Mouse (Mus musculus) limb, embryonic 14.5 days (tissue): ENCODE measurements around the gene Dync2li1. TPM values are rescaled to one million over a fixed set of nuclear protein-coding genes. Genes with fewer than 3 reads are reported as not detected.

Experiments
- ATAC-seq: fragments of 200-750 bp; cut with Nextera tagmentation; 2 replicates; pipeline ENCODE4 v1.8.0; 2017; ENCODE audit warnings: low read depth, moderate number of reproducible peaks, moderate TSS enrichment; ENCODE audit not compliant: low FRiP score
- DNase-seq: peaks from one replicate; pipeline ENCODE4 v3.0.0-alpha.2; 2015; ENCODE audit warnings: low spot score
- H3K27ac ChIP-seq: fragments of 300-500 bp; sonication (generic); replicated peaks from 2 replicates; pipeline ENCODE4 v1.5.1; 2014; ENCODE audit warnings: low read depth, mild to moderate bottlenecking, low read length, moderate library complexity, mixed read lengths
- H3K27me3 ChIP-seq: fragments of 300-500 bp; sonication (generic); 2 replicates; pipeline ENCODE4 v1.6.1; 2014; ENCODE audit warnings: low read length, mixed read lengths; ENCODE audit not compliant: control insufficient read depth, insufficient read depth
- H3K36me3 ChIP-seq: fragments of 300-500 bp; sonication (generic); 2 replicates; pipeline ENCODE4 v1.6.1; 2014; ENCODE audit warnings: mild to moderate bottlenecking, low read length, moderate library complexity, mixed read lengths; ENCODE audit not compliant: control insufficient read depth, insufficient read depth
- H3K4me1 ChIP-seq: fragments of 300-500 bp; sonication (generic); 2 replicates; pipeline ENCODE4 v1.6.1; 2014; ENCODE audit warnings: antibody characterized with exemption, low read length, mixed read lengths; ENCODE audit not compliant: control insufficient read depth, insufficient read depth
- H3K4me2 ChIP-seq: fragments of 300-500 bp; sonication (generic); replicated peaks from 2 replicates; pipeline ENCODE4 v1.6.1; 2014; ENCODE audit warnings: low read depth, mild to moderate bottlenecking, low read length, moderate library complexity; ENCODE audit not compliant: severe bottlenecking
- H3K4me3 ChIP-seq: fragments of 300-500 bp; sonication (generic); replicated peaks from 2 replicates; pipeline ENCODE4 v1.5.1; 2014; ENCODE audit warnings: low read length
- H3K9ac ChIP-seq: fragments of 300-500 bp; sonication (generic); 2 replicates; pipeline ENCODE4 v1.6.1; 2014; ENCODE audit warnings: mild to moderate bottlenecking, low read depth, low read length, moderate library complexity; ENCODE audit not compliant: severe bottlenecking
- H3K9me3 ChIP-seq: fragments of 300-500 bp; sonication (generic); 2 replicates; pipeline ENCODE4 v1.6.1; 2016; ENCODE audit warnings: low read length; ENCODE audit not compliant: control insufficient read depth
- POLR2A ChIP-seq: fragments of 200-500 bp; IDR thresholded peaks from 2 replicates; pipeline ENCODE4 v1.8.0; 2012; ENCODE audit warnings: inconsistent platforms, mild to moderate bottlenecking, moderate library complexity, borderline replicate concordance; ENCODE audit not compliant: insufficient read depth, insufficient read length; ENCODE audit errors: extremely low read depth
- WGBS: fragments of 180-500 bp; shearing (Covaris S2); extraction: QIAGEN DNeasy Blood & Tissue Kit; methylation state at CpG from one replicate; pipeline ENCODE4 v1.1.7; 2014; 5-methylcytosine and 5-hydroxymethylcytosine counted together
- polyA plus RNA-seq, 2 experiments: library from polyadenylated mRNA; depleted of rRNA in 1 of 2; stranded (reverse) in 1 of 2; unstranded in 1 of 2; fragments of >200 nt; fragmentation: Nextera tagmentation in 1 of 2; extraction: Ambion mirVana in 1 of 2; gene quantifications; 2 replicates each; pipeline versions ENCODE4 v1.2.1 to v1.2.3; 2012 to 2014

Dync2li1 gene
- polyA plus RNA-seq, 2 experiments = 21.0 to 29.9 TPM

DNA sequence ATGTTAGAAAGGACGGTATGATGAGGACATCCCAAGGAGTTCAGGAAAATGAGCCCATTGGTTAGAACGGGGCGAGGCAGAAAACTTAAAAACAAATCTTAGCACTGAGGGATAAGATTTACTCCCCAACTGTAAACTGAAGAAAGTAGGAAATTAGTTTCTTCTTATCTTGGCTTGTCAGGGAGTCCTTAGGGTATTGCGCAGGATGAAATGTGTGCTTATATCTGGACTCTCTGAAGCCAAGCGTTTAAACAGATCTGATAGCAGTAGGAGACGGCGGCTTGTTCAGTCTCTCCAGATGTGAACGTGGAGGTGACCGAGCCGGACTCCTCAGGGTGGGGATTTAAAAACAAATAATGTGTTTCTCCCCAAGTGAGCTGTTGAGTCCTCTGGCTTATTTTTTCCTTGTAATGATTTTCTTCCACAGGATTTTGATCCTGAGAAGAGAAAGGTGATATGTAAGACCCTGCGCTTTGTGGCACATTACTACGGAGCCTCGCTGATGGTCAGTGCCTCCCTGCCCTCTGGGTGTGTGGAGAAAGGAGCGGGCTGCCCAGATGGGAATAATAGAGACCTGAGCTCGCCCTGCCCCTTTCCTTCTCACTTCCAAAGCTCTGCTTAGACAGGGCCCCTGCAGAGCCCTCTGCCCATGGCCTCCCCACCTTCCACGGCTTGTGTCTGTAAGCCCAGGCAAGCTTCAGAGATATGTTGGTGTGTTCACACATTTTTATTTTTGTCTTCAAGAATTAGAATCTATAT lies 18.2 kb downstream of the Dync2li1 start:
- no peak overlapping the region for H3K9ac ChIP-seq
- no peaks in the 10 kb centered on the region for H3K9me3 ChIP-seq
- H3K4me3 ChIP-seq = no peak overlapping the region
- ATAC-seq = peak; percentile 39; the same call in 1 of the 2 replicates
- H3K36me3 ChIP-seq = peaks cover 7% of the 10 kb centered on the region; the same call in 1 of the 2 replicates
- H3K4me1 ChIP-seq = peaks cover 14% of the 10 kb centered on the region; the same call in 1 of the 2 replicates
- no peak overlapping the region for H3K4me2 ChIP-seq
- no peak overlapping the region; the same call in 1 of the 2 replicates for H3K27ac ChIP-seq
- WGBS = 44% methylated on average over 16 of the region's 16 CpGs
- DNase-seq = no peak
- no peak for TF ChIP-seq POLR2A
- H3K27me3 ChIP-seq = no peaks in the 10 kb centered on the region

DNA sequence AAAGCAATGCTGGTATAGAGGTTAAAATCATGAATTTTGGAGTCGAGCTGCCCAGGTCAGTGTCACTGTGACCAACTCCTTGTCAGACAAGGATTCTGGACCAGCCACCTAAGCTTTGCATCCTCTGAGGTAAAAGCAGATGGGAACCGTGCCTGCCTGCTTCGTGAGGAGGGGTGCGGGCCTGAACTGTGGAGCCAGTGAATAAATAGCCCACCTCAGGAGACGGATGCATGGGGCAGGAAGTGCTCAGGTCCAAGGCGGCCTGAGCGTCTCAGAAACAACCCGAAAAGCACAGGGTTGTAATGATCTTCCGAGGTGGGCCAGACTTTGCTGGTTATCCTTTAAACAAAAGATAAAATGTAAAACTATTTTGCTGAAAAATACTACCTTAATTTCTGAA lies 18.8 kb downstream of the Dync2li1 start:
- TF ChIP-seq POLR2A = no peak
- H3K36me3 ChIP-seq = peaks cover 9% of the 10 kb centered on the region
- no peak overlapping the region for H3K9ac ChIP-seq
- no peak overlapping the region for H3K4me2 ChIP-seq
- DNase-seq (no peak), ATAC-seq (no peak)
- H3K27me3 ChIP-seq = no peaks in the 10 kb centered on the region
- H3K4me1 ChIP-seq = peaks cover 14% of the 10 kb centered on the region; the same call in 1 of the 2 replicates
- H3K9me3 ChIP-seq = no peaks in the 10 kb centered on the region
- H3K4me3 ChIP-seq = no peak overlapping the region
- WGBS = 28% methylated on average over 9 of the region's 9 CpGs
- H3K27ac ChIP-seq = no peak overlapping the region

DNA sequence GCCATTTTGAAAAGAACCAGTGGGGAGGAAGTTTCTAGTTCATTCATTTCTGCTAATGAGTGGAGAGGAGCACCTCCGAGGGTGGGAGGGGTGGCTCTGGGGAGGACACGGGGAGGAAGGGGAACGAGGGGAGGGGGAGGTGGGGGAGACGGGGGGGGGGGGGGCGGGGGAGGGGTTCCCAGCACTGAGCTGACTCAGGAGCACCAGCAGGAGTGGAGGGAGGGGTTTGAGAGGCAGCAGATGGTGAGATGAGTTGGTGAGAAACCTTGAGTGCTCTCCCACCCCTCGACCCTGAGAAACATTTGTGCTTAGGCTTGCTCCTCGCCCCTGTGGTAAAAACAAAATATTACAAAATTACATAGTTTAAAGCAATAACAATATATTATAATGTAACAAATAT lies 19.6 kb downstream of the Dync2li1 start:
- no peak for ATAC-seq
- TF ChIP-seq POLR2A = no peak

DNA sequence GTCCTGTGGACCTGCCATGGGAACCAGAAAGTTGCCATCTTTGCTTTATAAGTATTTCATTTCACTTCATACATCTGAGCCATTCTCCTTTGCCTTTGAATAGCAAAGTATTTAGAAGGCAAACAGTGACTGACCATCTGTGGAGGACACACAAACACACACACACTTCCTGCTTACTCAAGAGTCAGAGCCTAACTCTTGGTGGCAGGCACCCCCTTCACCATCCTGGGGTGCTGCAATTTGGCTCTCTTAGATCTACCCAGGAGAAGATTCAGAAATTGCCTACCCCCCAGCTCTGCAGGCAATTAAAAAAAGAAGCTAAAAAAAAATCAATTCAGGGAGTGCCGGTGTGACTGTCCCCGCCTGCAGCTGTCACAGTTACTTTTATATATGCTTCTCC lies 20.2 kb downstream of the Dync2li1 start:
- Histone ChIP-seq H3K4me1 (peaks cover 14% of the 10 kb centered on the region; the same call in 1 of the 2 replicates), H3K9me3 (no peaks in the 10 kb centered on the region), H3K4me2 (no peak overlapping the region), H3K4me3 (no peak overlapping the region), H3K9ac (no peak overlapping the region), H3K36me3 (peaks cover 9% of the 10 kb centered on the region), H3K27ac (no peak overlapping the region), H3K27me3 (no peaks in the 10 kb centered on the region)
- no peak for ATAC-seq
- DNase-seq = no peak
- WGBS = 63% methylated on average over 2 of the region's 2 CpGs
- TF ChIP-seq POLR2A = no peak

More for the DNA sequence above, 19.6 kb downstream of the Dync2li1 start:
- Histone ChIP-seq H3K9ac (no peak overlapping the region), H3K27ac (no peak overlapping the region), H3K27me3 (no peaks in the 10 kb centered on the region), H3K4me2 (no peak overlapping the region), H3K4me1 (peaks cover 14% of the 10 kb centered on the region; the same call in 1 of the 2 replicates), H3K4me3 (no peak overlapping the region), H3K36me3 (peaks cover 11% of the 10 kb centered on the region), H3K9me3 (no peaks in the 10 kb centered on the region)
- no peak for DNase-seq
- WGBS = 27% methylated on average over 3 of the region's 7 CpGs

DNA sequence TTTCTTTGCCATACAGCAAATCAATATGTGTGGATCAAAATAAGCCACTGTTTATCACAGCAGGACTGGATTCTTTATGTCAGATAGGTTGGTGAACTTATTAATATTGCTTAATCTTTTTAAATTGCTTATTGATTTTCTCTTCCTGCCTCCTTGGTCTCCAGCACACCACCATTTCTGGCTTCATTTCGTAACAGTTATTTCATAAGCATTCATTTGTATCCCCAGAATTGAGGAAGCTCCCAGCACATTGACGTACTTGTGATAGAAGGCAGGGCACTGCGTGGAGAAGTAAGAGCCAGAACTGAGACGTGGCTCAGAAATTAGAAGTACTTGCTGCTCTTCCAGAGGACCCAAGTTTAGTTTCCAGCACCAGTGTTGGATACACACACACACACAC lies 21.3 kb downstream of the Dync2li1 start:
- DNase-seq (no peak), ATAC-seq (no peak)
- H3K4me1 ChIP-seq = peaks cover 14% of the 10 kb centered on the region; the same call in 1 of the 2 replicates
- no peak overlapping the region for H3K4me2 ChIP-seq
- no peak overlapping the region for H3K27ac ChIP-seq
- no peaks in the 10 kb centered on the region for H3K27me3 ChIP-seq
- 88% methylated on average over 4 of the region's 4 CpGs for WGBS
- TF ChIP-seq POLR2A = no peak
- no peak overlapping the region for H3K9ac ChIP-seq
- H3K9me3 ChIP-seq = no peaks in the 10 kb centered on the region
- peaks cover 6% of the 10 kb centered on the region for H3K36me3 ChIP-seq
- H3K4me3 ChIP-seq = no peak overlapping the region
